Comparison of ENCODE assay signal across 14 mouse cellular contexts in the genomic region with DNA sequence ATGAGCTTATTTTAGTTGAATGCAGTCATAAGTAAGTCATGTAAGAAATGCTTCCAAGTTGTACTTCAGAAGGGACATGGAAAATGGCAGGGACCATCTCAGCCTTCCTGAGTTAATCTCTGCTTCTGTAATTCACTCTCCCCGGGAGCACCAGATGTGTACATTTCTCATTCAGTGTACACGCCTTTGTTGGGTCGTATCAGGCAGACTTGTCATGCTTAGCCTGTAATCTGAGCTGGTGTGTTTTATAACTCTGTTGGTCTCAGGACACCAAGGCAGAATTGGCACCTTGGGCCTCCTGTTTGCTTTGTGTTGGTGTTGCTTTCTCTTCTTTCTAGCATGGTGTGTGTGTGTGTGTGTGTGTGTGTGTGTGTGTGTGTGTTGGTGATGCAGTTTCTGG. TPM values are rescaled to one million over a fixed set of nuclear protein-coding genes. Genes with fewer than 3 reads are reported as not detected.
DNase-seq lines count a peak whose midpoint lies in the region; ATAC-seq lines count a peak whose summit lies in the region.
"Had no signal": no experiment of that assay in that cellular context is flagged by ENCODE, and none has a peak within 500 bp of the region (broad histone marks: within the 10 kb centered on the region; RNA-seq: fewer than 3 reads in every experiment).

No protein-coding gene starts in this region.

- no peak overlapping the region for H3K9ac ChIP-seq in heart, embryonic 14.5 days (ENCODE audit: low read length)
- no peak overlapping the region for H3K9ac ChIP-seq in lung, embryonic 15.5 days
- no peak overlapping the region for H3K9ac ChIP-seq in embryonic facial prominence, embryonic 15.5 days
- no peak overlapping the region for H3K9ac ChIP-seq in stomach, embryonic 15.5 days
- H3K9ac ChIP-seq: hindbrain, embryonic 12.5 days; midbrain, embryonic 15.5 days had no signal

- no peak for DNase-seq in heart, postnatal 25 days (ENCODE audit: low spot score)
- DNase-seq in lung, postnatal 14 days, result no peak
- DNase-seq in cerebellum, adult 8-10 months, result no peak
- DNase-seq: adrenal gland, postnatal 36 days; cerebellum, adult 18-20 months; lung, postnatal 10 days; thymus, postnatal 14 days had no signal

- peak overlapping the region; percentile 18 to 64; a peak in 3 of 4 replicates for H3K27ac ChIP-seq in heart, embryonic 14.5 days (replicated peaks in 1 of 2; ENCODE audit: control insufficient read depth in 1 of 2, insufficient read depth in 1 of 2, low read depth in 2 of 2, low read length in 2 of 2)
- H3K27ac ChIP-seq in lung, embryonic 15.5 days, result peak overlapping the region; percentile 55
- no peak overlapping the region for H3K27ac ChIP-seq in embryonic facial prominence, embryonic 15.5 days (replicated peaks)
- H3K27ac ChIP-seq in stomach, embryonic 15.5 days, result peak overlapping the region; percentile 0; the same call in 1 of the 2 replicates
- H3K27ac ChIP-seq: hindbrain, embryonic 12.5 days; midbrain, embryonic 15.5 days had no signal

- H3K4me2 ChIP-seq in heart, embryonic 14.5 days (ENCODE audit: low read length), result peak overlapping the region; percentile 27; the same call in 1 of the 2 replicates
- peak overlapping the region; percentile 58; the same call in 1 of the 2 replicates for H3K4me2 ChIP-seq in lung, embryonic 15.5 days
- H3K4me2 ChIP-seq in embryonic facial prominence, embryonic 15.5 days (replicated peaks), result 0 out of 2 replicates have a peak overlapping the region, but pooled peaks have one; percentile 4
- no peak overlapping the region for H3K4me2 ChIP-seq in stomach, embryonic 15.5 days
- H3K4me2 ChIP-seq: midbrain, embryonic 15.5 days had no signal

- no peaks in the 10 kb centered on the region for H3K36me3 ChIP-seq in heart, embryonic 14.5 days (ENCODE audit: control insufficient read depth, insufficient read depth, low read length)
- no peaks in the 10 kb centered on the region for H3K36me3 ChIP-seq in lung, embryonic 15.5 days
- H3K36me3 ChIP-seq in embryonic facial prominence, embryonic 15.5 days, result no peaks in the 10 kb centered on the region
- no peaks in the 10 kb centered on the region for H3K36me3 ChIP-seq in stomach, embryonic 15.5 days
- H3K36me3 ChIP-seq: hindbrain, embryonic 12.5 days; midbrain, embryonic 15.5 days had no signal

- H3K4me1 ChIP-seq in heart, embryonic 14.5 days (ENCODE audit: control insufficient read depth in 2 of 2, insufficient read depth in 2 of 2, low read length in 2 of 2), result peaks cover 0 to 23% of the 10 kb centered on the region in 2 experiments; a peak in 2 of 4 replicates
- peaks cover 33% of the 10 kb centered on the region for H3K4me1 ChIP-seq in lung, embryonic 15.5 days
- H3K4me1 ChIP-seq in embryonic facial prominence, embryonic 15.5 days, result peaks cover 24% of the 10 kb centered on the region
- H3K4me1 ChIP-seq in stomach, embryonic 15.5 days, result peaks cover 5% of the 10 kb centered on the region; the same call in 1 of the 2 replicates

- no peak overlapping the region for H3K4me3 ChIP-seq in heart, embryonic 14.5 days (ENCODE audit: control insufficient read depth in 1 of 2, insufficient read depth in 1 of 2, low read depth in 1 of 2, low read length in 2 of 2)
- H3K4me3 ChIP-seq in lung, embryonic 15.5 days, result no peak overlapping the region
- no peak overlapping the region for H3K4me3 ChIP-seq in embryonic facial prominence, embryonic 15.5 days (replicated peaks)
- no peak overlapping the region for H3K4me3 ChIP-seq in stomach, embryonic 15.5 days (replicated peaks)
- H3K4me3 ChIP-seq: hindbrain, embryonic 12.5 days; midbrain, embryonic 15.5 days had no signal

- ATAC-seq in heart, embryonic 14.5 days (ENCODE audit: insufficient number of reproducible peaks, insufficient read depth, low FRiP score, low read depth), result no peak
- no peak for ATAC-seq in lung, embryonic 15.5 days (ENCODE audit: borderline replicate concordance, extremely low read depth, low FRiP score, low TSS enrichment)
- ATAC-seq in embryonic facial prominence, embryonic 15.5 days (ENCODE audit: insufficient number of reproducible peaks, low FRiP score, low TSS enrichment, low read depth), result no peak
- no peak for ATAC-seq in stomach, embryonic 15.5 days (ENCODE audit: insufficient read depth, low FRiP score, low read depth)
- ATAC-seq: midbrain, embryonic 15.5 days had no signal

- intact Hi-C loops in heart, postnatal 25 days (cut with DNase I), result loop anchor here (5.0 kb wide), 1 partner anchor 35 kb away; no protein-coding TSS in a partner anchor

- WGBS in heart, embryonic 14.5 days, result 43% methylated on average over 3 of the region's 3 CpGs
- 24% methylated on average over 3 of the region's 3 CpGs for WGBS in lung, embryonic 15.5 days
- 18% methylated on average over 3 of the region's 3 CpGs for WGBS in embryonic facial prominence, embryonic 15.5 days
- 26% methylated on average over 3 of the region's 3 CpGs for WGBS in stomach, embryonic 15.5 days

- H3K9me3 ChIP-seq in heart, embryonic 14.5 days (ENCODE audit: control insufficient read depth, low read length), result no peaks in the 10 kb centered on the region
- no peaks in the 10 kb centered on the region for H3K9me3 ChIP-seq in lung, embryonic 15.5 days
- H3K9me3 ChIP-seq in embryonic facial prominence, embryonic 15.5 days (replicated peaks), result no peaks in the 10 kb centered on the region
- H3K9me3 ChIP-seq in stomach, embryonic 15.5 days, result no peaks in the 10 kb centered on the region
- H3K9me3 ChIP-seq: hindbrain, embryonic 12.5 days; midbrain, embryonic 15.5 days had no signal

- H3K27me3 ChIP-seq in heart, embryonic 14.5 days (ENCODE audit: control insufficient read depth, insufficient read depth, low read length), result no peaks in the 10 kb centered on the region
- H3K27me3 ChIP-seq in lung, embryonic 15.5 days, result no peaks in the 10 kb centered on the region
- no peaks in the 10 kb centered on the region for H3K27me3 ChIP-seq in embryonic facial prominence, embryonic 15.5 days
- no peaks in the 10 kb centered on the region for H3K27me3 ChIP-seq in stomach, embryonic 15.5 days (replicated peaks)
- H3K27me3 ChIP-seq: CH12.LX; hindbrain, embryonic 12.5 days; midbrain, embryonic 15.5 days had no signal

RNA-seq across cellular contexts. Expression of a gene that starts 3.7 kb away (rescaled TPM):
- polyA plus RNA-seq in heart, embryonic 14.5 days (2014; fragmentation: Nextera tagmentation; extraction: Ambion mirVana), result 18.8 and 19.2 TPM in 2 replicates
- total RNA-seq in heart, postnatal 25 days (2021), result 1 to 10 TPM; 5.8 to 6.7 TPM
- 20.6 and 21.2 TPM in 2 replicates for polyA plus RNA-seq in lung, embryonic 15.5 days (2015; fragmentation: Nextera tagmentation; extraction: Ambion mirVana)
- polyA plus RNA-seq in embryonic facial prominence, embryonic 15.5 days (2015; fragmentation: Nextera tagmentation; extraction: Ambion mirVana), result 18.0 and 19.4 TPM in 2 replicates
- 17.0 and 18.9 TPM in 2 replicates for polyA plus RNA-seq in stomach, embryonic 15.5 days (2015; fragmentation: Nextera tagmentation; extraction: Ambion mirVana)
